Mouse (Mus musculus) small intestine, adult 2 months (tissue): ENCODE measurements around the gene Phlda1.

Source experiments
- CTCF ChIP-seq: fragments of 200-500 bp; IDR thresholded peaks from 2 replicates; pipeline ENCODE4 v1.5.1; 2012; ENCODE audit warnings: low read depth, mild to moderate bottlenecking, control low read depth, inconsistent platforms, low read length, moderate library complexity, mixed read lengths; ENCODE audit not compliant: insufficient replicate concordance, insufficient read length; ENCODE audit errors: extremely low read depth
- POLR2A ChIP-seq: fragments of 200-500 bp; IDR thresholded peaks from 2 replicates; pipeline ENCODE4 v1.6.1; 2012; ENCODE audit warnings: low read depth, mild to moderate bottlenecking, control low read depth, inconsistent platforms, low read length, moderate library complexity

GRCm38 (mm10) chr10:111473511-111474371 is 32.3 kb upstream of the Phlda1 start:
- TF ChIP-seq CTCF (no peak), POLR2A (no peak)
